Mouse (Mus musculus) small intestine, adult 2 months (tissue): ENCODE measurements around the gene Cbln3.

Source experiments
- CTCF ChIP-seq: fragments of 200-500 bp; IDR thresholded peaks from 2 replicates; pipeline ENCODE4 v1.5.1; 2012; ENCODE audit warnings: low read depth, mild to moderate bottlenecking, control low read depth, inconsistent platforms, low read length, moderate library complexity, mixed read lengths; ENCODE audit not compliant: insufficient replicate concordance, insufficient read length; ENCODE audit errors: extremely low read depth
- POLR2A ChIP-seq: fragments of 200-500 bp; IDR thresholded peaks from 2 replicates; pipeline ENCODE4 v1.6.1; 2012; ENCODE audit warnings: low read depth, mild to moderate bottlenecking, control low read depth, inconsistent platforms, low read length, moderate library complexity

DNA sequence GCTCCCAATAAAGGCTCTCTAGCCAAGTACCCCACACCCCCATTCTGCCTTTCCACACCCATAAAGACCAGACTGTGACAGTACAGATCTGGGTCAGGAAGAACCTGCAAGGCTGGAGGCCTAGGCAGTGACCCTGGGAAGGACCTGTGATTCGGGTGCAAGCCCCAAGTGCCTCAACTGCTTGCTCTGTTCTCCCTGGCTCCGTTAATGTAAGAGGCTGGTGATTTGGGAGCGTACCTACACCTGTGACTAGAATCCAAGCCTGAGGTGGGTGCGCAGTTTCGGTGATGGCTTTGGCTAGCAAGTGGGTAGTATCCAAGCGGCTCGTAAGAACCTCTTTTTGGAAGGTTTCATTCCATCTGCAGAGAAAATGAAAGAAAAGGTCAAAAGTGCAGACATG lies 14.8 kb upstream of the Cbln3 start:
- no peak for TF ChIP-seq CTCF
- no peak for TF ChIP-seq POLR2A
